Mouse (Mus musculus): Measurements from ENCODE around the gene Fastkd3. TPM values are rescaled to one million over a fixed set of nuclear protein-coding genes. Genes with fewer than 3 reads are reported as not detected.

The Fastkd3 gene
- total RNA-seq, 2 experiments from 2014 or later: 13.8 to 17.2 TPM

DNA sequence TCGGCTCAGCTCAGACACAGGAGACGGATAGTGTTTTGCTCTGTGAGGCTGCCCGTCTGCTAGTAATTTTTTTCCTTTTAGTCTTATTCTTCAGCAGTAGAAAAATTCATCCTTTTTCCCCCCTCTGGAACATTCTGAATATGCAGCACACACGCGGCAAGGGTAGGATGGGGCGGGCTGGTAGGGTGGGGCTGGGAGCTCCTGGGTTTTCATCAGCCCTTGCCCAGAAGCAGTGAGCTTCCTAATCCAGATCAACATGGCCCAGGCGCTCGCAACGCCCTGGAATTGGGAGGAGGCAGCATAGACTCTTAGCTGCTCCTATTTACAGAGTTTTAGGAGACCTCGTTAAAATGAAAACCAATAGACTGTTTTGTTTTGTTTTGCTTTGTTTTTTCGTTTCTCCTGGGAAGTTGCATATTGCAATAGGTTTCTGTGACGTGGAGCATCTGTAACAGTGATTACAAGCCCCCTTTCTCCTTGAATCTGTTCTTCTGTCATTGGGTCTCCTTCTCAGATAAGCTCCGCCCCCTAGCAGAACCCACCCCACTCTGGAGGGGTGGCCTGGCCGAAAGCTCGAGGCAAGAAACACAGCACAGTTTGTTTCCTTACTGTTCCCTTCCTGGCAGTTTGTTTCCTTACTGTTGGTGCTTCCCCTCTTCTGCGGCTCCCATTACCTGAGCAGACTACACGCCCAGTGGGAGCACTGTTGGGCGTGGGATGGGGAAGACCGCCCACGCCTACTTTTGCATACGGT lies 25.8 kb downstream of the Fastkd3 start:
- no peak for DNase-seq

DNA sequence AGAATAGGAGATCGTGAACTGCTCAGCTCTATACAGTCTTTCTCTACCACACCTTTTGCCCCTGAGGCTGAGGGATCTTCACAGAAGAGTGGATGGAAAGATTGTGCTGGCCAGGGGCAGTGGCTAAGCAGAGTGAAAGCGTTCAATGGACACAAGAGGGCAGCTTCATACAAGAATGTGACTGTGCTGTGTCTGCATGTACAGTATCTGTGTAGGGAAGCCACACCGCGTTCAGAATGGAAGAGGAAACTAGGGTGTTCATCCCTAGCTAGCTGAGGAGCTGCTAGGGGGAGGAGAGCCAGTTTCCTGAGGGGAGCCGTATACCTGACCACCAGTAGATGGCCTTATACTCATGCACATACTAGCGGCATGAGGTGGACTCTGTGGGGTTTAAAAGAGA lies 40.8 kb downstream of the Fastkd3 start:
- DNase-seq: no peak

DNA sequence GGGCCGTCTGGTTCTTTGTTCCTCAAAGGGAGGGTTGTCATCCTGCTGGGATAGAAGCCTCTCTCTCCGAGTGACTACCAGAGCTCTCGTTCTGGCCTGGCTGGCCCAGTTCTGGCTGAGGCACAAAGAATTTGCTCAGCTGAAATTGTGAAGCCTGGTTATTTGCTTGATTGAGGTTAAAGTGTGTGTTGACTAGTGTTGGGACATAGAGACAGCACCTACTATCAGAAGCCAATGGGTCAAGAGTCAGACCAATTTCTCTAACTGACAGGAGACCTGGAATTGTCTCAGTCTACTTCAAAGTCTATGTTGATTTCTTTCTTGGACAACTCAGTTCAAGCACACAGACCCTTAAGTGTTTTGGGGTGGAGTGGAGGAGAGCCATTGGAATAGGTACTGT lies 45.0 kb downstream of the Fastkd3 start:
- DNase-seq: no peak

Other genes starting within 250 kb of the Fastkd3 start
- 10 to 100 TPM; 18.6 to 19.0 TPM for gene Mtrr, start 85 bp upstream of the Fastkd3 start, total RNA-seq (2021)
- under 1 TPM in 1 of 2 experiments, not detected in 1; 0.39 TPM for gene 1700001L19Rik, start 15.2 kb downstream of the Fastkd3 start, total RNA-seq (2021)

Measured in adrenal gland, postnatal 10 days (tissue).